Mouse (Mus musculus) forebrain, embryonic 15.5 days (tissue): ENCODE measurements around the gene Cep162. TPM values are rescaled to one million over a fixed set of nuclear protein-coding genes. Genes with fewer than 3 reads are reported as not detected.

Experiments
- ATAC-seq: fragments of 200-750 bp; cut with Nextera tagmentation; replicated peaks from 2 replicates; pipeline ENCODE4 v1.8.0; 2017; ENCODE audit warnings: mild to moderate bottlenecking, moderate TSS enrichment, moderate library complexity
- H3K27ac ChIP-seq: fragments of 300-500 bp; sonication (generic); replicated peaks from 2 replicates; pipeline ENCODE4 v1.5.1; 2015; ENCODE audit warnings: mild to moderate bottlenecking, inconsistent platforms
- H3K27me3 ChIP-seq: fragments of 300-500 bp; sonication (generic); 2 replicates; pipeline ENCODE4 v1.6.1; 2015; ENCODE audit warnings: inconsistent platforms
- H3K36me3 ChIP-seq: fragments of 300-500 bp; sonication (generic); 2 replicates; pipeline ENCODE4 v1.6.1; 2015; ENCODE audit warnings: mild to moderate bottlenecking, inconsistent platforms
- H3K4me1 ChIP-seq: fragments of 300-500 bp; sonication (generic); 2 replicates; pipeline ENCODE4 v1.6.1; 2015; ENCODE audit warnings: inconsistent platforms
- H3K4me2 ChIP-seq: fragments of 300-500 bp; sonication (generic); replicated peaks from 2 replicates; pipeline ENCODE4 v1.6.1; 2015; ENCODE audit warnings: mild to moderate bottlenecking, inconsistent platforms
- H3K4me3 ChIP-seq: fragments of 300-500 bp; sonication (generic); 2 replicates; pipeline ENCODE4 v1.5.1; 2015; ENCODE audit warnings: mild to moderate bottlenecking, inconsistent platforms
- H3K9ac ChIP-seq: fragments of 300-500 bp; sonication (generic); replicated peaks from 2 replicates; pipeline ENCODE4 v1.6.1; 2015; ENCODE audit warnings: mild to moderate bottlenecking, inconsistent platforms
- H3K9me3 ChIP-seq: fragments of 300-500 bp; sonication (generic); 2 replicates; pipeline ENCODE4 v1.6.1; 2016; ENCODE audit warnings: inconsistent platforms
- WGBS: fragments of 180-500 bp; shearing (Covaris S2); methylation state at CpG from one replicate; pipeline ENCODE4 v1.1.7; 2015; ENCODE audit warnings: mixed read lengths; 5-methylcytosine and 5-hydroxymethylcytosine counted together
- polyA plus RNA-seq: library from polyadenylated mRNA; unstranded; fragments of >200 nt; fragmentation: Nextera tagmentation; extraction: Ambion mirVana; gene quantifications from 2 replicates; pipeline ENCODE4 v1.2.1, GENCODE M21; 2015

The Cep162 gene
- 7.1 and 7.7 TPM in 2 replicates for polyA plus RNA-seq

DNA sequence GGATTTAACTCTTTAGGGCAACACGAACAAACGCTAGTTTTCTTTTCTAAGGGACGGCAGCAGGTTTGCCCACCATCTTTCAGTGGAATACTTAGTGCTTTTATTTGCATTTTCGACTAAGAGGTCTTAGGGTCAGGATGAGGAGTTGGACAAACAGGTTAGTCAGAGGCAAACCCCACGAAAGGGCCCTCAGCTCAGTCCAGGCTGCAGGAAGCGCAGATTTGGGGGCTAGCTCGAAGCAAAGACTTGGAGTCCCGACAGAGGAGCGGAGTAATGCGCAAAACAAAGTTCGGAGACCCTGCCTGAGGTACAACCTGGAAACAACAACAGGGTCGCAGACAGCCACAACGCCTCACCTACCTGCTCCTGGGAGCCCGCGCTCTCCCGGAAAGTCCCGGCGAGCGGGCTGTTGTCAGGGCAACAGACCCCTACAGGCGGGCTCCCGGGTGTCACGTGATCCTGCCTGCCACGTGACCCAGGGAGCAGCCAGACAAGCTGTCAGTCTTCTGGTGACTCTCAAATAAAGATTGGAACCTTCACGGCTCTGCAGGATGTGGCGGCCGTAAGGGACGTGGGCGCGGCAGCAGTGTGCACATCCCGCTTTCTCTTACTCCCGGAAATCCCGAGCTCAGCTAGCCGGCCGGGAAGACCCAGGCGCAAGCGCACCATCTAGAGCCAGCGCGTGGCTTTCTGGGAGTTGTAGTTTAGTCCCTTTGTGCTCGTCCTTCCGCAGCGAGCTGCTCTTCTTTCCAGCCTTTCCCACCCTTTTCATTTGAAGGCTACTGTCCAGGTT lies at the start of gene Cep162:
Gene Cep162 (minus strand): TSS at position 634 of the 793 bp plus-strand sequence.
- under 1% methylated on average over 41 of the region's 41 CpGs for WGBS
- peak within 1 kb of the TSS; percentile 92 for H3K27ac ChIP-seq
- H3K4me3 ChIP-seq, result peak within 1 kb of the TSS; percentile 66
- no peaks in the 10 kb centered on the region for H3K27me3 ChIP-seq
- H3K9me3 ChIP-seq, result no peaks in the 10 kb centered on the region
- H3K9ac ChIP-seq, result peak within 1 kb of the TSS; percentile 63
- peak within 1 kb of the TSS; percentile 58 for H3K4me2 ChIP-seq
- H3K4me1 ChIP-seq, result peaks cover 7% of the 10 kb centered on the region
- H3K36me3 ChIP-seq, result 0 out of 2 replicates have a peak, but pooled peaks cover 2% of the 10 kb centered on the region
- ATAC-seq, result peak; percentile 99

- ATAC-seq, result no peak
Observed at GRCm38 (mm10) chr9:87303196-87303595, 47.9 kb upstream of the Cep162 start.

GRCm38 (mm10) chr9:87298900-87299299 lies 43.6 kb upstream of the Cep162 start:
- Histone ChIP-seq H3K36me3 (no peaks in the 10 kb centered on the region), H3K27me3 (no peaks in the 10 kb centered on the region), H3K9ac (no peak overlapping the region), H3K4me2 (no peak overlapping the region), H3K4me3 (no peak overlapping the region), H3K27ac (no peak overlapping the region), H3K4me1 (no peaks in the 10 kb centered on the region), H3K9me3 (no peaks in the 10 kb centered on the region)
- whole genome bisulfite sequencing, result 72% methylated on average over 12 of the region's 12 CpGs
- ATAC-seq, result no peak

More at GRCm38 (mm10) chr9:87303196-87303595, 47.9 kb upstream of the Cep162 start:
- Histone ChIP-seq H3K4me3 (no peak overlapping the region), H3K9ac (no peak overlapping the region), H3K4me2 (no peak overlapping the region), H3K36me3 (no peaks in the 10 kb centered on the region), H3K4me1 (no peaks in the 10 kb centered on the region), H3K9me3 (no peaks in the 10 kb centered on the region), H3K27me3 (no peaks in the 10 kb centered on the region), H3K27ac (no peak overlapping the region)

GRCm38 (mm10) chr9:87297522-87297921 lies 42.2 kb upstream of the Cep162 start:
- Histone ChIP-seq H3K4me2 (no peak overlapping the region), H3K27ac (no peak overlapping the region), H3K9me3 (no peaks in the 10 kb centered on the region), H3K9ac (no peak overlapping the region), H3K4me3 (no peak overlapping the region), H3K36me3 (no peaks in the 10 kb centered on the region), H3K27me3 (no peaks in the 10 kb centered on the region), H3K4me1 (no peaks in the 10 kb centered on the region)
- 79% methylated on average over 1 of the region's 1 CpGs for WGBS
- no peak for ATAC-seq

GRCm38 (mm10) chr9:87255696-87256030 lies 327 bp upstream of the Cep162 start:
- peak; percentile 79 for ATAC-seq
- H3K9me3 ChIP-seq, result no peaks in the 10 kb centered on the region
- peak overlapping the region; percentile 92 for H3K27ac ChIP-seq
- peaks cover 7% of the 10 kb centered on the region for H3K4me1 ChIP-seq
- H3K9ac ChIP-seq, result peak overlapping the region; percentile 63
- H3K4me2 ChIP-seq, result peak overlapping the region; percentile 26
- H3K27me3 ChIP-seq, result no peaks in the 10 kb centered on the region
- 15% methylated on average over 6 of the region's 6 CpGs for WGBS
- H3K4me3 ChIP-seq, result peak overlapping the region; percentile 66
- H3K36me3 ChIP-seq, result no peaks in the 10 kb centered on the region

- peaks cover 26% of the 10 kb centered on the region for H3K36me3 ChIP-seq
- ATAC-seq, result peak; percentile 78
- H3K27ac ChIP-seq, result no peak overlapping the region
- no peaks in the 10 kb centered on the region for H3K9me3 ChIP-seq
- WGBS, result 54% methylated on average over 3 of the region's 3 CpGs
- H3K4me2 ChIP-seq, result no peak overlapping the region
- no peak overlapping the region for H3K4me3 ChIP-seq
- no peak overlapping the region for H3K9ac ChIP-seq
- H3K4me1 ChIP-seq, result no peaks in the 10 kb centered on the region
- no peaks in the 10 kb centered on the region for H3K27me3 ChIP-seq
Observed at GRCm38 (mm10) chr9:87248118-87248517, 7.2 kb downstream of the Cep162 start.

GRCm38 (mm10) chr9:87247678-87248077 lies 7.7 kb downstream of the Cep162 start:
- ATAC-seq, result no peak
- H3K36me3 ChIP-seq, result peaks cover 29% of the 10 kb centered on the region
- H3K27ac ChIP-seq, result no peak overlapping the region
- no peak overlapping the region for H3K4me3 ChIP-seq
- no peaks in the 10 kb centered on the region for H3K4me1 ChIP-seq
- WGBS, result 90% methylated on average over 1 of the region's 1 CpGs
- no peak overlapping the region for H3K4me2 ChIP-seq
- no peaks in the 10 kb centered on the region for H3K27me3 ChIP-seq
- H3K9me3 ChIP-seq, result no peaks in the 10 kb centered on the region
- H3K9ac ChIP-seq, result no peak overlapping the region

DNA sequence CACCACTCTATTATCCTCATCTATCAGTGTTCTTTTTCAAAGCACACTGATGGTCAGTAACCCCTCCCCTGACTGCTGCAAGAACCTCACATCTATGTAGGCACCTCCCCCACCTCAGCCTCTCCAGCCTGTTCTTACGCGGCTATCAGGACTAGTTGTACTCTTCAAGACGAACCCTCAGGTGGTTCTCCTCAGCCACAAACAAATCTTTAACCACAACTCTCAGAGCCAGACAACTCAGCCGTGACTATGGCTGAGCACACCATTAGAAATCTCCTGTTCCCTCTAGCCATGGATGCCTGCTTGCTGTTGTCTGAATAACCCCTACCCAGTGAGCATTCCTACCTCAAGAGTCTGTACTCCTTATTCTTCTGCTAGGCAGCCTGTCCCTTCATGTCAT lies 42.1 kb downstream of the Cep162 start:
- WGBS, result 90% methylated on average over 4 of the region's 4 CpGs
- H3K4me2 ChIP-seq, result no peak overlapping the region

DNA sequence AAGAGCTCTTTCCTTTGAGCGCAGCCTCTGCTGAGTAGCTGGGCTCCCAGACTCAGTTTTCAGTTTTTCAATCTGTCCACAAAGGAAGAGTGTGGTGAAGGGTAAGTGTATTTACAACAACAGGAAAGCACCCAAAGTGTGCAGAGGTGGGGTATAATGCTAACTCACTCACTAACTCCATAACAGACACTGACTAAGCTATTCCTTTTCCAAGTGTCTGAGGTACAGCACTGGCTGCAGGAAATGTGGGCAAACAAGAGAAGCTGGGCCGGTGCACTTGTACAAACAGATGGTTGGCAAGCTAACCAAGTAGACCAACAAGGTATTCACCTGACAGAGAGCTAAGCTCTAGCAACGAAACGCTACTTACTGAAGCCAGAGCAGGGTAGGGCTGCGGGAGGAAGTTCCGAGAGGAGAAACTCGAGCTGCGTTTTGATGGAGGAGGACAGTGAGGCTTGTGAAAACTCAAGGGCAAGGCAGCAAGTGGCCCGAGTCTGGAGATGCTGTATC lies 44.5 kb downstream of the Cep162 start:
- Histone ChIP-seq H3K9ac (no peak overlapping the region), H3K4me3 (no peak overlapping the region), H3K9me3 (no peaks in the 10 kb centered on the region), H3K27ac (no peak overlapping the region), H3K4me1 (no peaks in the 10 kb centered on the region), H3K27me3 (no peaks in the 10 kb centered on the region), H3K4me2 (no peak overlapping the region), H3K36me3 (peaks cover 26% of the 10 kb centered on the region)
- WGBS, result 93% methylated on average over 9 of the region's 9 CpGs
- no peak for ATAC-seq

More for the DNA sequence above, 42.1 kb downstream of the Cep162 start:
- Histone ChIP-seq H3K27ac (no peak overlapping the region), H3K27me3 (no peaks in the 10 kb centered on the region), H3K9ac (no peak overlapping the region), H3K36me3 (peaks cover 27% of the 10 kb centered on the region), H3K9me3 (no peaks in the 10 kb centered on the region), H3K4me3 (no peak overlapping the region), H3K4me1 (no peaks in the 10 kb centered on the region)
- no peak for ATAC-seq

GRCm38 (mm10) chr9:87202431-87202830 lies 52.9 kb downstream of the Cep162 start:
- no peak for ATAC-seq
- no peak overlapping the region for H3K27ac ChIP-seq
- no peaks in the 10 kb centered on the region for H3K4me1 ChIP-seq
- peaks cover 41% of the 10 kb centered on the region for H3K36me3 ChIP-seq
- H3K27me3 ChIP-seq, result no peaks in the 10 kb centered on the region
- no peaks in the 10 kb centered on the region for H3K9me3 ChIP-seq
- WGBS, result 75% methylated on average over 6 of the region's 6 CpGs
- no peak overlapping the region for H3K4me3 ChIP-seq
- no peak overlapping the region for H3K9ac ChIP-seq
- H3K4me2 ChIP-seq, result no peak overlapping the region

DNA sequence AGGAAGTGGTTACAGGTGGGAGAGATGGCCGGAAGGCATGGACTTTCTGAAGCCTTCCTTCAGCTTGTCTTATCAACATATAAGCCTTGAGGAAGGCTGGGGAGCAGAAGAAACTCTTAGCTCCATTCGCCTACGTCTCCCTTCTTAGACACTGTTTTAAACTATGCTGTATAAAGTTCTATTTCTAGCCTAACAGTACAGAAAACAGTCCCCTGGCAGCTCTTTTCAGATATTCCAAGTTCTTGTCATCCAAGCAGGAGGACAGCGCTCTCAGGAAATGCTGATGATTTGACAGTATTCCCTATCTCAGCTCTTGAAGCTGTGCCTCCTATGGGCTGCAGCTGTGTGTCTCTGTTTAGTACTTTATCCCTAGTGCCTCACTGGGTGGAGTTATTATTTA lies 54.4 kb downstream of the Cep162 start:
- no peak overlapping the region for H3K9ac ChIP-seq
- no peak for ATAC-seq
- H3K36me3 ChIP-seq, result peaks cover 40% of the 10 kb centered on the region
- WGBS, result 96% methylated on average over 4 of the region's 4 CpGs
- no peak overlapping the region for H3K4me3 ChIP-seq
- H3K9me3 ChIP-seq, result no peaks in the 10 kb centered on the region
- H3K27ac ChIP-seq, result no peak overlapping the region
- no peaks in the 10 kb centered on the region for H3K27me3 ChIP-seq
- H3K4me2 ChIP-seq, result no peak overlapping the region
- H3K4me1 ChIP-seq, result no peaks in the 10 kb centered on the region

GRCm38 (mm10) chr9:87200426-87200825 lies 54.9 kb downstream of the Cep162 start:
- Histone ChIP-seq H3K4me3 (no peak overlapping the region), H3K27me3 (no peaks in the 10 kb centered on the region), H3K9ac (no peak overlapping the region), H3K4me1 (no peaks in the 10 kb centered on the region), H3K36me3 (peaks cover 39% of the 10 kb centered on the region), H3K27ac (no peak overlapping the region), H3K4me2 (no peak overlapping the region), H3K9me3 (no peaks in the 10 kb centered on the region)
- WGBS, result 94% methylated on average over 5 of the region's 5 CpGs
- ATAC-seq, result no peak

DNA sequence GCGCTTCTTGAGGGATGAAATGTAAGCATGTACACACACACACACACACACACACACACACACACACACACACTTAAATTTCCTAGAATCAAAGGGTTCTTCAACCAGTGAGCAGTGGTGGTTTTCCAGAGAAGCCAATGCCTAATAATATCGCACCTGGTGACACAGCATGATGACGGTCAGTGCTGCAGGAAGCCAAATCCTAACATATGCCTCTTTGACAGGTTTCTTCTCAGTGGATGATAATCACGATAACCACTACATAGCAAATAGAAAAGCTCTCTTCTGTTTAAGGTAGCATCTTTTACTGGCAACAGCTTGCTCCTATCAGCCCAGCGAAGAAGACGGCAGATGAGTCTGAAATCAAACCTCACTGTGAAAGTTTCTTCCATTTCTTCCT lies 57.3 kb downstream of the Cep162 start:
- no peak overlapping the region for H3K4me2 ChIP-seq
- H3K9me3 ChIP-seq, result no peaks in the 10 kb centered on the region
- no peak overlapping the region for H3K27ac ChIP-seq
- no peaks in the 10 kb centered on the region for H3K4me1 ChIP-seq
- H3K9ac ChIP-seq, result no peak overlapping the region
- no peaks in the 10 kb centered on the region for H3K27me3 ChIP-seq
- peaks cover 38% of the 10 kb centered on the region for H3K36me3 ChIP-seq
- no peak for ATAC-seq
- H3K4me3 ChIP-seq, result no peak overlapping the region
- 93% methylated on average over 6 of the region's 6 CpGs for WGBS
